Mouse (Mus musculus): ENCODE results near the gene Chsy1.
A peak's percentile ranks its signal among the peaks of the same experiment; 100 is the strongest.

Chsy1 gene

DNA sequence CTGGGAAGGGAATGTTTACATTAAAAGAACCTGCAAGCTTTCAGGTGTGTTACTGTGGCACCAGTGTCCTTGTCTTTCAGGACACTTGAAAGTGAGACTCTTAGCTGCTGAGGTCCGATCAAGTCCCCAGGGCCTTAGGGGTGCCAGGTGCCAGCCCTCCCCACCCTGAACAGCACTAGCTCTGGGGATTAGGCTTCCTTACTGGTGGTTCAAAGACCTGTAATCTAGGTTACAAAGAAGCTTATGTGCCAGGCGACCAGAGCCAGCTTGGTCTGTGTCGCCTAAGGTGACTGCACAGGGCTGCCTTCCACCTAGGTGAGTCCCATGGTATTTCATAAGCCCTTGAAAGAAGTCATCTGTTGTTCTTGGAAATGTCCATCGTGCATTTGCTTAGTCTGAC, 66.9 kb downstream of the Chsy1 start:
- DNase-seq (ENCODE audit: low read depth, low spot score): no peak

DNA sequence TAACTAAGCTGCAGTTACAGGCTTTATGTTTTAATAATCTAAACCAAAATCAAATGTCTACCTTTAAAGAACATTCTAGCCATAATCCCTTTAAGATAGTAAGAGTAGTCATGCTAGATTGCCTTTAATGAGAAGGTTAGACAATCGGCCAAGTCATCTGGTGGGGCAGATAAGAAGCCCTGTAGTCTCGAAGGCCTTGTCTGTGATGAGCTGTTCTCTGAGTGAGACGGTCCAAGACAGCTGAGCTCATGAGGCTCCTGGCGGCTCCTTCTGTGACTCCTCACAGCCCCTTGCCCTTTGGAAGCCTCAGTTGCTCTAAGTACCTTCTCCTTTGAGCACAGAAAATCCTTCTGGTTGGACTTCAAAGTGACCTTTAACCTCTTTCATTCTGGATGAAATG, 67.6 kb downstream of the Chsy1 start:
- DNase-seq (ENCODE audit: low read depth, low spot score): no peak

DNA sequence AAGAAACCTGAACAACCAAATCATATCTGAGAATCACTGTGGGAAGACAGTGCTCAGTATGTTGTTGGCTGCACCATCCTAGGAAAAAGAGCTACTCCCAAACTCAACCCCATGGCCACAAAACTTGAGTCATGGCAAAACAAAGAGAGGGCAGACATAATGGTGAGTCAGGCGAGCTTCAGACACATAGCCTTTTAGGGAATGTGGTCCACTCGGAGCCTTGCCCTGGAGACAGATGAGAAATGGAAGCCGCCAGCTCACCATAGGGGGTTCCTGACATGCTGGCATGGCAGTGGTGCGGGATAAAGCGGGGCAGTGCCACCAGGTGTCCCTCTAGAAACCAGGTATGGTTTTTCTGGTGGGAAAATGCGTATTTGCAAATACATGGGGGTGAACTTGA, 68.8 kb downstream of the Chsy1 start:
- DNase-seq (ENCODE audit: low read depth, low spot score): no peak

DNA sequence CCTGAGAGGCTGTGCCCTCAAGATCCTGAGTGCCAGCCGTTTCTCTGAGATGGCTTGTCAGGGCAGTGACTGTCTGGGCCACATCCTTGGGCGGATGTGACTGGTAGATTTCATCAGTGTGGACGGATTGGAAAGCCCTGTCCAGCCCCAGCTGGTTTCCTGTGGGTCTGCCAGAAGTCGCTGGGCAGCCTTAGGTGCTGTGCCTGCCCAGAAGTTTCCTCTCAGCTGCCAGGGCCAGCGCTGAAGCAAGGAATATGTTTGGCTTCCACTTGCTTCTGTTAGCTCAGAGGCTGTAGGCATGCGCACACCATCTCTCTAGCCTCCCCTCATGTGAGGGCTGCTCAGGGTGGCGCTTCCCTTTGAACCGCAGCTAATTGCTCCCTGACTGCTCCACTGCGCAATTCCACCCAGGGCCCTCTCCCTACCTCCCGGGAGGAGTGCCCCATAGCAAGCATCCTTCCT, 69.8 kb downstream of the Chsy1 start:
- no peak for DNase-seq (ENCODE audit: low read depth, low spot score)

DNA sequence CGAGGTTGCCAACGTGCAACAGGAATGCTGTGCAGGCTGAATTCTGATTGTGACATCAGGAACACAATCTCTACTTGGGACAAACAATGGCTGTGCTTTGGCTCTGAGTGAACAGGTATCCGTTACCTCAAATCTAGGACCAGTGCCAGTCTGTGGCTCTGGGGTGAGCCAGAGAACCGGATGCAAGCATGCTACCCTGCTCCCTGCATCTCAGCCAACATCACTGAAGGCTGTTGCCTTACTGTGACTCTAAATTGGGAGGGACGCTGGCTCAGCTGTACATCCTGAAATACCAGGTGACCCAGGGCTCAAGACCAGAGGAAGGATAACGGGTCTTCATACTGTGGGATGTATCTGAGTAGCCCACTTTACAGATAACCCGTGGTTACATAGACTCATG, 70.4 kb downstream of the Chsy1 start:
- no peak for DNase-seq (ENCODE audit: low read depth, low spot score)

DNA sequence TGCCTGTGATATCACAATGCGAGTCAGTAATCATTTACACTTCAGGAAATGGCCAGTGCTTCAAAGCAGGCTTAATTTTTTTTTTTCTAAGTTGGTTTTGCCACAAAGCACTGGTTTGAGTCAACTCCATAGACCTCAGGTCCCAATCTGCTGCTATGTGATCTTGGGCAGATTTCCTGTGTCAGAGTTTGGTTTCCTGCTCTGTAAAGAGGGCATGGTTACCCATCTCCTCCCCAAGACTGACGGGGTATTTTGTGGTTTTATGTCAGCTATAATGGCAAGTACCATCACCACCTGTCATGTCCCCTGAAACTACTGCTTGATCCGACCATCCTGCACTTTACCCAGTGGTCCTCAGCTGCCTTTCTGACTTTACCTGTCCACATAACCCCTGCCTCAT, 70.9 kb downstream of the Chsy1 start:
- no peak for DNase-seq (ENCODE audit: low read depth, low spot score)

DNA sequence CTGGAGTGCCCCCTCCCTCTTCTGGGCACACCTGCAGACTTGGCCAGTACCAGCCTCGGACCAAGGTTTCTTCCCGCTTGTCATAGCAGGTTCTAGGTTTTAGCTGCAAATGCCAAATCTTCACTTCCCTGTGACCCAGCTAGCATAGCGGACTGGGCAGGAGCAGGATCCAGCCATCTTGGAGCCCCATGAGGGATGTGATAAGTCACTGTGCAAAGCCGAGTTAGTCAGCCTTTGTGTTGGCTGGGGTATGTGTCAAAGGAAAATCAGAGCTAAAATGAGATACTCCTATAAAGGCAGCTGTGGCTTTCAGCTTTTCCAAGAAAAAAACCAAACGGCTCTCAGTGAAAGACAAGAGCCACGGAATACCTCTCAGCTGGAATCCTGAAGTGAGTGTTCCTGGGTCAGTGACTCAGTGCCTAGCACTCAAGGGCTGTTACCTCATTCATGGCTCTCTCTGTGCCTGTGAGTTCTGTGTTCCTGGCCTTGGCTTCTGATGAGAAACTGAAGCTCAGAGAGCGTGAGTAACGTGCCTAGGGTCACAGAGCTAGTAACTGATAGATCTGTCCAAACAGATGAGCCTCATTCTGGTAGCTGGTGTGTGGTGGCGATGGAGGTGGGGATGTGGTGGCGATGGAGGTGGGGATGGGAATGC, 71.5 kb downstream of the Chsy1 start:
- DNase-seq (ENCODE audit: low read depth, low spot score): no peak

DNA sequence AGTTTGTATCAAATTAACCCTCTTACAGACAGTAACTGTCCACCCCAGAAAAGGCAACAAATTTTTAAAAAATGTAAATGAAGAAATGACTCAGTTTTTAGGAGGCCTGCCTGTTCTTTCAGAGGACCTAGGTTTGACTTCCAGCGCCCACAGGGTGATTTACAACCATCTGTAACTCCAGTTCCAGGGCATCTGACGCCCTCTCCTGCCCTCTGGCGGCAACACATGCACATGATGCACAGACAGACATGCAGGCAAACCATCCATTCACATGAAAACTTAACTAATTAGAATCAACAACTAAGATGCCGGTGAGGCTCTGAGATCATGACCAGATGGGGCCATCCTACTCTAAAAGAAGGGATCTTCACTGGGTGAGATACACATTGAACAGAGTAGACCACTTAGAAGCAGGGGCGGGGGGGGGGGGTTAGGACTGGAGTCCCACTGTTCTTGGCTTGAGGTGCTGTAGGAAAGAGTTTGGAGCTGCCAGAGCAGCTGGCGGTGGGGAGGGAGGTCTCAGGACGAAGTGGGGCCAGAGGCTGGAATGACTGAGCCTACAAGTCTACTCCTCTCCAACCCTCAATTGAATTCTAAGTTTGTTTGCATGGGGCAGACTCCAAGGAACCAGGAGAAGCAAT, 72.9 kb downstream of the Chsy1 start:
- DNase-seq (ENCODE audit: low read depth, low spot score): peak; percentile 36

DNA sequence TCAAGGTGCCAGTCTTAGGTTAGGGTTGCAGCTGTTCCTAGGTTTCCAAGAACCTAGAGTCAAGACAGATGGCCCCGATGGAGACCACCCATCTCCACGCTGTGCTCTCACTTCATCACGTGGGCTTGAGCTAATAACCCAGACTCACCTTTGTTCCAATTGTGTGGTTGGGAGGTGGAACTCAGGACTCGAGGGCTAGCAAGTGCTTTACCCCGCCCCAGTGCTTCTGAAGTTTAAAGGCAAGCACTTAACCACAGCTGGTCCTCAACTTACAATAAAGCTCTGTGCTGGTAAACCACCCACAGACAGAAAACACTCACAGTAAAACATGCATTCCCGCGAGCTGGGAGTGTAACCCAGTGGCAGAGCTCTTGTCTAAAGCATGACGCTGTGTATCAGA, 74.1 kb downstream of the Chsy1 start:
- DNase-seq (ENCODE audit: low read depth, low spot score): no peak

DNA sequence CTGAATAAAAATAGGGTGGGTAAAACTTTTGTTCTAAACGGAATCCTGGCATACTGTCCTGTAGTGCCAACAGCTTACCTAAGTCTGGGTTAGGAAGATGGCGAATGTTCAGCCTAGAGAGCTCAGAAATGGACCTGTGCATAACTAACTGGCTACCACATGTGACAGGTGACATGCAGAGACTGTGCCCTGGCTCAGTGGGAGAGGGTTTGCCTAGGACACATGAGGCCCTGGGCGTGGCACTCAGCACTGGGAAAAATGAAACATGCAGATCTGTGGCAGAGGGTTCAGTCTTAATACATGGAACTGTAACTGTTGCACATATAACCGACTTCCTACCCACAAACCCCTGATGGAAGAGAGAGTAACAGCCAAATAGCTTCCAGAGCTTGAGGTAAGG, 74.7 kb downstream of the Chsy1 start:
- no peak for DNase-seq (ENCODE audit: low read depth, low spot score)

DNA sequence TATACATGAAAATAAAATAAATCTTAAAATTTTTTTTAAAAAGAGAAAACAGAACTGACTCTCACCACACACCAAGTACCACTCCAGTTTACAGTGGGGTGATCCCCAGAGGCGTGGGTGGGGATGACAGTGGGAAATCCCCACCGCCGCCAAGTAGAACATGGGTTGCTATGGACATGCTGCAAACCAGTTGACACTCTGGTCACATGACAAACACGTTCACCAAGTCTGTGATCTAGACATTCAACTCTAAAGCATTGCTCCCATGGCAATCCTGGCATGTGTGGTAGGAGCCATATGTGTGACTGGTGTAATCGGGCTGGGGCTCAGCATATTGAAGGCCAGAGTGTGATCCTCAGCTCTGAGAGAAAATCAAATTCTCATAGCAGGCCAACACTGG, 76.1 kb downstream of the Chsy1 start:
- no peak for DNase-seq (ENCODE audit: low read depth, low spot score)

DNA sequence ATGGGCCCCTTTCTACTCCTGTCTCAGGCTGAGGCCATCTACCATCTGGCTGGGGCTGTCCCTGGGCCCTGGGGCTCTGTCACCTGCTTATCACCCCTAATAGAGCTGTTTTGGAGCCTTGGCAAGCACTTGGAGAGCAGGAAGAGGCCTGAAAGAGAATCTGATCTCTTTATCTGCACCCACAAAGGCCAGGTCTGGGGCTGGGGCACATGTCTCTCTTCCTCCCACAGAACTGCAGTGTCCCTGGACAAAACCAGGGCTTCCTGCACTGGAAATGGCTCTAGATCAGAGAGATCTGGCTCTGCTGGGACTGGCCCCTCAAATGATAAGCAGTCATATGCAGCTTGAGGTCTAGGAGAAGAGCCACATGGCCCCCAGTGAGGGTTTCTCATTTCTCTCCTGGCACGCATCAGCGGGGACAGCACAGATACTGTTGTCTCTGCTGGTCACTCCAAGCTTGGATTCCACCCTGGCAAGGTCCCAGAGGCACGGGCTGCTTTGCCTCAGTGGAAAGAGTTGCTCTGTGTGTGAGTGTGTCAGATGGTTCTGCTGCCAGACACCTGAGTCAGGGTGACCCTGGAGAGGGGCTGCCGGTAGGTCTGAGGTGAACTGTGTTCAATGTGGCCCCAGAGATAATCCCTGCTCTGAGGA, 78.4 kb downstream of the Chsy1 start:
- DNase-seq (ENCODE audit: low read depth, low spot score): peak; percentile 70

DNA sequence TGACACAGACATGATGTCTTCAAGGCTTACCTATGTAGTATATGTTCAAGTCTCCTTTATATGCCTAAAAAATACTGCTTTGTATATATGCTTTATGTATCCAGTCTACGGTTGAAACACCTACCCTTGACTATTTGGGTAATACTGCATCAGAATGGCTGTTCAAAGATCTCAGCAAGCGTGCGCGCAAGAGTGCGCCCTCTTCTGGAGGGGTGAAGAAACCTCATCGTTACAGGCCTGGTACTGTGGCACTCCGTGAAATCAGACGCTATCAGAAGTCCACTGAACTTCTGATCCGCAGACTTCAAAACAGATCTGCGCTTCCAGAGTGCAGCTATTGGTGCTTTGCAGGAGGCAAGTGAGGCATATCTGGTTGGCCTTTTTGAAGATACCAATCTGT, 81.1 kb downstream of the Chsy1 start:
- DNase-seq (ENCODE audit: low read depth, low spot score): peak; percentile 35

DNA sequence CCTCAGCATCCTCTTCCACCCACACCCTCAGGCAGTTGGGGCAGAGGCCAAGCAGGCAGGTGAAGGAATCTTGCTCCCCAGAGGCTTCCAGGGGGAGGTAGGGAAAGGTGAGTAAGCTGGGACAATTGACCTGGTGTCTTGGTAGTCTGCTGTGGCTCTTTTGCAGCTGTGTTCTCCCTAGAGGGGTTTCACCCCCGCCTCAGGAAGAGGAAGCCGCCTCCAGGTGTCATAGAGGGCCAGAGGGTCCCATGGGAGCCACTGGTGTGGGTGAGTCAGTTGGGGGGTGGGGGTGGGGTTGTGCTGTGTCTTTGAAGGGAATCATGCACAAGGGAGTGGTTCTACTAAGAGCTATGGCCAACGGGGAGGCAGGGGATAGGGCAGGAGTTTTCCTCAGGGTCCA, 85.2 kb downstream of the Chsy1 start:
- DNase-seq (ENCODE audit: low read depth, low spot score): peak; percentile 92

DNA sequence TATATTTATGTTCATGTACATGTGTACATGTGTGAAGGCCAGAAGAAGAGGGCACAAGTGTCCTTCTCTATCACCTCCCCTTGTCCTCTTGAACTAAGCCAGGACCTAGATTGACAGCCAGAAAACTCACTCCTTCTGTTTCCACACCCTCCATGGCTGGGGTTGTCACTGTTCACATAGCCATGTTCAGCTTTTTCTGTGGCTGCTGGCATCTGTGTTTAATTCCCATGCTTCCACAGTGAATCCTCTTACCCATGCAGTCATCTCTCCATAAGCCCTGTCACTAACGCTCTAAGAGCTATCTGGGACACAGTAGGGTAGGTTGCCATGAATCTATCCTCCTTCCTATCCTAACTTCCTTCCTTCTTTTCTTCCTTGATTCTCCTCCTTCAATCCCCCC, 86.6 kb downstream of the Chsy1 start:
- DNase-seq (ENCODE audit: low read depth, low spot score): no peak

DNA sequence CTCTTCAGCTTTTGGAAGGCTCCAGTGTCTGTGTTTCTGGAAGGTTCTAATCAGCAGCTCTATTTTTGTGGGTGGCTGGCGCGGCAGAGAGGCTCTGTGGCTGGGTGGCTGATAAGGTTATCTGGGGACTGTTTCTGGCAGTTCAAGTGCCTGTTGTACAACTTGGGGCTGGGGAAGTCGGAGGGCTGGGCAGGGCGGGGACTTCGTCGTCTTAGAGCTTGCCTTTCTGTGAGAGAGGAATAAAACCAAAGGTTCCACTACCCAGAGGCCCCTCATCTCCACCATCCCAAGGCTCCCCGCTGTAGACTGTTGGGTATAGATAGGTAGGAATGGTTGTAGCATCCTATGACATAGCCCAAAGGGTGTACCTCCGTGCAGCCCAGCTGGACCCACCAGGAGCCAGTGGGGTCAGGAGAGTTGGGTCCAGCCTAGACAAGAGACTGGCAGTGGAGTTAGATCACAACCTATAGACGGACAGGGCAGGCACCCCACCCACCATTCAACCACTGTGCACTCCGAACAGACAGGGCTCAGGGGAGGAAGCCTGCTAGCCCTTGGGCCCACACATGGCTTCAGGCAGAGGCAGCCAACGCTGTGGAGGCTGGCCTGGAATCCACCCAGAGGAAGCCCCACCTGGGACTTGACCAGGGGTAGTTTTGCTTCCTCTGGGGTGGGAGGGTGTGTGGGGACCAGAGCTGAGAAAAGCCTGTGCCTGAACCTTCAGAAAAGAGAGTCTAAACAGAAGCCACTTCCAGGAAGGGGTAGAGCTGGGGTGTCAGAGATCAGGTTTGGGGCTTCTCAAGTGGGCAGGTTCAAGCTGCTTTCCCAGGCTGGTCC, 87.5 kb downstream of the Chsy1 start:
- peak; percentile 70 for DNase-seq (ENCODE audit: low read depth, low spot score)

DNA sequence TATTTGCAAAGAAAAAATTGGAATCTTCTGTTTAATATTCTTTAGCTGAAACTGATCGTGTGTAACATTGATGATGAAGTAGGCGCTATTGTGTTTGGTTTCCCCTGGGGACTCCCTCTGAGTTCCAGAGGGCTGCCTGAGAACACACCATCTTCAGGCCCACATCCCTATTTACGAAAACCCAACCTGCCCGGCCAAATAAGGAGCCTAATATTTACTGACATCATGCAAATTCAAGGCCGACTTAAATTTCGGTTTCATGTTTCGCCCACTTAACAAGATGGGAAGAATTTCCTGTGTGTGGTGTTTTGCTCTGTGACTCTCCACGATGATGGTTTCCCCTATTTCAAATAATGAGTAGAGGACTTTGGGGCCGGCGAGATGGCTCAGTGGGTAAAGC, 89.1 kb downstream of the Chsy1 start:
- peak; percentile 69 for DNase-seq (ENCODE audit: low read depth, low spot score)

DNA sequence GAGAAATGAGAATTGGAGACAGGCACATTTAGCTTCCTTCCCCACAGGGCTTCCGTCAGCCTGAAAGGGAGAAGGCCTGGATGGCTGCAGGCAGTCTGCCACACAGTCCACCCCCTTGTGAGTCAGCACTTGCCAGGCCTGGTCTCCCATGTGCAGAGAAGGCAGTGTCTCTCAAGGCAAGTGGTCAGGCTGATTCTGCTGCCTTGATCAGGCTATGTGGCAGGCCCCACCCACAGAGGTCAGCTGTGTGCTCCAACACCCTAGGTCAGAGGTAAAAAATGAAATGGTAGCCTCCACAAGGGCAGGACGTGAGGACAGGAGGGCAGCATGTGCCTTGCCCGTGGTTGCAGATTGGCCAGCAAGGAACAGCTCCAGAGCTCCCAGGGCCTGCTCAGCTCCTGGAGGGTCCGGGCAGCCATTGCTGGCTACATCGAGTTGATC, 90.1 kb downstream of the Chsy1 start:
- peak; percentile 47 for DNase-seq (ENCODE audit: low read depth, low spot score)

DNA sequence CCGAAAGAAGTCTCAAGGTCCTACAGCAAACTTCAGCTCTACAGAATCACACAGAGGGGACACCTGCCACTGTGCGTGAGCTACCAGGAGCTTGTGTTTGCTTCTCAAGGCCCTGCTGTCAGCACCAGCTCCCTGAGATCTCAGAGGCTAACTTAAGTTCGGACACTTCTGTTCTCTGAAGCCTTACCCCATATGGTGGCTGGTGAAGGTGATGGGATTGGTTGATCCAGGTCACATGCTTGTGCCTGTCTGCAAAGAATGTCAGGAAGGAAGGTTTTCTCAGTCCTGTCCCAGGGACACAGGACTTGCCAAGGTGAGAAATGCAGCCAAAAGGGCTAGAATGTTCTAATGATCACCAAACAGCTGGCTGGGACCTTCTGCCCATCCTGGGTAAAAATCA, 91.1 kb downstream of the Chsy1 start:
- no peak for DNase-seq (ENCODE audit: low read depth, low spot score)

DNA sequence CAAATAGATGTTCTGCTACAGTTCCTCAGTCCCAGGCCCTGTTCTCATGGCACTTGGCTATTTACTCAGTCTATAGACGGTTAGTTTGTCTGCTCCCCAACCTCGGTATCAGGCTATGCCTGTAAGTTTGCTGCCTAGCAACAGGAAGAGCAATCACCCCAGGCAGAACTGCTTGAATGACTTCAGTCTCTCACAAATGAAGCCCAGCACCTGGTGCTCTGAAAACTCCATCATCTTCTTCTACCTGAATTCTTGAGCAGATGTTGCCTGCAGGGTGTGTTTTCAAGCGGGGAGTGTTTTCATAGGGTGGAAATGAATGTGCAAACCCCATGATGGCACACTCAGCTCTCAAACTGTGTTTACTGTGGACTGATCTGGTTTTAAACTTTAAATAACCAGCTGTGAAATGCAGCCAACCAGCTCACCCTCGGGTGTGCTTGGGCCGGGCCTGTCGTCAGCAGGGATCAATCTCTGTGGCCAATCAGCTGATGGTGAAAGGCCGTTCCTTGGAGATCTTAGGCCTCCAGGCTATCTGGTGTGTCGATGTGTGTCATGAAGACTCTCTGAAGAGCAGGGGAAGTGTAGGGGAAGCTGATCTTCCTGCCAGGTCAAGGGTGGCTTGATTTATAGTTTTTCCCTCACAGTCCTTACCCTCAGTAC, 91.6 kb downstream of the Chsy1 start:
- peak; percentile 88 for DNase-seq (ENCODE audit: low read depth, low spot score)

DNA sequence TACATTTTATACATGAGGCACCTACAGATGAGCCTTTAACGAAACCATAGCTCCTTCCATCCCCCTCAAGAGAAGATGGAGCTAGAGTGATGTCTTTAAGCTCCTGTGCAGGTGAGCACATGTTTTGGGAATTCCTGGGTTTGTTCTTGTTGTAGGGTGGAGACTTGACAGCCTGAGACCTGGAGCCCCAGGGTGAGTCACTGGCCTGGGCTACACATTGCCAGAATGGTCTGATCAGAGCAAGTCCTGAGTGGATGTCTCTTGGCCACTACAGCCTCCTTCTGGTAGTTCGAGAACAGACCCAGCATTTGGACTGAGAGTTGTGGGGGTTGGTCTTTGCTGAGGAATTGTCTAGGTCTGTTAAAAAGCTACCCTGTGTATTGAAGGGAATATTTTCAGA, 92.3 kb downstream of the Chsy1 start:
- DNase-seq (ENCODE audit: low read depth, low spot score): no peak

DNA sequence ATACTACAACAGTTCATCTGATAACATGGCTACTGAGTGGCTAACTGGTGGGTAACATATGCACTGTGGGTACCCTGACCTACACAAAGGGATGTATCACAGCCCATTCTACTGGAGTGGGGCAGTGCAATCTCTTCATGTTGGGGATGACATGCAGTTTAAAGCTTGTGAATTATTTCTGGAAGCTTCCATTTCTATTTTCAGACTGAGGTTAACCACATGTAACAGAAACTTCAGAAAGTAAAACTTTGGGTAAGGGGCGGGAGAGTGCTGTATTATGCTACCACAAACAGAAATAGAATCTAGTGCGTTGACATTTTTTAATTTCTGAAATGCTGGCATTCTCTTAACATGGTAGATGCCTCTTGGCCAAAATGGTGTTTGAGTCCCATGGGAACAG, 100.6 kb downstream of the Chsy1 start:
- no peak for DNase-seq (ENCODE audit: low read depth, low spot score)
